Mouse (Mus musculus): ENCODE results near the gene Actr3. TPM values are rescaled to one million over a fixed set of nuclear protein-coding genes. Genes with fewer than 3 reads are reported as not detected.
"Not testable (repeated sequence)": the region's sequence is repeated elsewhere in the genome, so short reads cannot be mapped to it uniquely, and the experiment has no call there.

The Actr3 gene
- polyA plus RNA-seq, 1 experiment from 2014 or later: 142 TPM

GRCm38 (mm10) chr1:125393324-125393723 lies 42.2 kb downstream of the Actr3 start:
- H3K36me3 ChIP-seq: peaks cover 46% of the 10 kb centered on the region
- H3K4me3 ChIP-seq (replicated peaks); H3K27ac ChIP-seq; H3K27me3 ChIP-seq; H3K9me3 ChIP-seq (replicated peaks); H3K4me1 ChIP-seq (replicated peaks); DNase-seq; H3K9ac ChIP-seq; ATAC-seq (ENCODE audit: low read depth); H3K4me2 ChIP-seq: not testable (repeated sequence)
- WGBS (ENCODE audit: insufficient replicate concordance): 78% methylated on average over 5 of the region's 5 CpGs

DNA sequence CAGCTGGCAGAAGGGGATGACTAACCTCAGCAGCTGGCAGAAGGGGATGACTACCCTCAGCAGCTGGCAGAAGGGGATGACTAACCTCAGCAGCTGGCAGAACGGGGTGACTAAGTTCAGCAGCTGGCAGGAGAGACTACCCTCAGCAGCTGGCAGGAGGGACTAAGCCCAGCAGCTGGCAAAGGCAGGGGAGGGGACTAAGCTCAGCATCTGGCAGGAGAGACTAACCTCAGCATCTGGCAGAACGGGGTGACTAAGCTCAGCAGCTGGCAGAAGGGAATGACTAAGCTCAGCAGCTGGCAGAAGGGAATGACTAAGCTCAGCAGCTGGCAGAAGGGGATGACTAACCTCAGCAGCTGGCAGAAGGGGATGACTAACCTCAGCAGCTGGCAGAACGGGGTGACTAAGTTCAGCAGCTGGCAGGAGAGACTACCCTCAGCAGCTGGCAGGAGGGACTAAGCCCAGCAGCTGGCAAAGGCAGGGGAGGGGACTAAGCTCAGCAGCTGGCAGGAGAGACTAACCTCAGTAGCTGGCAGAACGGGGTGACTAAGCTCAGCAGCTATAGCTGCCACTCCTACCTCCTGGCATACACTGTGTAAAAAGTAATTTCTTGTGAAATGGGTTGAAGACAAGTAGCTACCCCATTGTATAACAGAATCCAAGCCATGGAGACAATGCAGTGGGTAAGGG lies 45.3 kb downstream of the Actr3 start:
- not testable (repeated sequence) for H3K9ac ChIP-seq; ATAC-seq (ENCODE audit: low read depth); DNase-seq; H3K9me3 ChIP-seq (replicated peaks); H3K4me3 ChIP-seq (replicated peaks); H3K4me1 ChIP-seq (replicated peaks); H3K27ac ChIP-seq; H3K4me2 ChIP-seq; H3K27me3 ChIP-seq
- 64% methylated on average over 4 of the region's 4 CpGs for WGBS (ENCODE audit: insufficient replicate concordance)
- H3K36me3 ChIP-seq: peaks cover 21% of the 10 kb centered on the region

GRCm38 (mm10) chr1:125389634-125390033 lies 45.9 kb downstream of the Actr3 start:
- not testable (repeated sequence) for H3K27ac ChIP-seq; H3K4me2 ChIP-seq; H3K9me3 ChIP-seq (replicated peaks); H3K4me3 ChIP-seq (replicated peaks); H3K9ac ChIP-seq; H3K27me3 ChIP-seq; ATAC-seq (ENCODE audit: low read depth); DNase-seq; H3K4me1 ChIP-seq (replicated peaks)
- H3K36me3 ChIP-seq: peaks cover 17% of the 10 kb centered on the region
- WGBS (ENCODE audit: insufficient replicate concordance): 59% methylated on average over 1 of the region's 1 CpGs

GRCm38 (mm10) chr1:125388370-125388769 lies 47.2 kb downstream of the Actr3 start:
- Histone ChIP-seq H3K4me2 (no peak overlapping the region), H3K9me3 (replicated peaks) (no peaks in the 10 kb centered on the region), H3K9ac (no peak overlapping the region), H3K27me3 (no peaks in the 10 kb centered on the region), H3K27ac (no peak overlapping the region), H3K4me3 (replicated peaks) (no peak overlapping the region), H3K36me3 (peaks cover 13% of the 10 kb centered on the region), H3K4me1 (replicated peaks) (peaks cover 3% of the 10 kb centered on the region)
- ATAC-seq (ENCODE audit: low read depth) (no peak), DNase-seq (no peak)
- 44% methylated on average over 3 of the region's 3 CpGs for WGBS (ENCODE audit: insufficient replicate concordance)

- no peak for DNase-seq
- Histone ChIP-seq H3K36me3 (peaks cover 5% of the 10 kb centered on the region; the same call in 1 of the 2 replicates), H3K4me2 (no peak overlapping the region), H3K27ac (no peak overlapping the region), H3K9me3 (replicated peaks) (no peaks in the 10 kb centered on the region), H3K4me3 (replicated peaks) (no peak overlapping the region), H3K27me3 (no peaks in the 10 kb centered on the region), H3K4me1 (replicated peaks) (peaks cover 3% of the 10 kb centered on the region), H3K9ac (no peak overlapping the region)
- peak; percentile 40; the same call in 1 of the 2 replicates for ATAC-seq (ENCODE audit: low read depth)
- WGBS (ENCODE audit: insufficient replicate concordance): 63% methylated on average over 7 of the region's 7 CpGs
Observed at GRCm38 (mm10) chr1:125386217-125386616, 49.3 kb downstream of the Actr3 start.

DNA sequence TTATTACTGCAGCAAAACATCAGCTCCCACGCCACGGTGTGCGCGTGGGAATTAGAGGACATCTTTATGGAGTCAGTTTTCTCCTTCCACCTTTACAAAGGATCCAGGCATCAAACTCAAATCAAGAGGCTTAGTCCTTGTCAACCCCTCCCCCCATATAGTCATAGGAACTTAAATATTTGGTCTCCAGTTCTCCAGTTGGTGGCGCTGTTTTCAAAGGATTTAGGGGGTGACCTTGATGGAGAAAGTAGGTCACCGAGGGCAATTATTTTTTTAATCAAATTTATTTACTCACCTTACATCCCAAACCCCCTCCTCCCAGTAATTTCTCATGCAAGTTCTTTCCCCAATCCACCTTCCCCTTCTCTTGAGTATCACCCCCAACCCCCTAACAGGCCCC lies 52.9 kb downstream of the Actr3 start:
- no peaks in the 10 kb centered on the region for H3K36me3 ChIP-seq
- ATAC-seq (ENCODE audit: low read depth): no peak
- no peak overlapping the region for H3K4me3 ChIP-seq (replicated peaks)
- no peak overlapping the region for H3K4me2 ChIP-seq
- no peak overlapping the region for H3K9ac ChIP-seq
- no peak overlapping the region for H3K27ac ChIP-seq
- no peak for DNase-seq
- no peaks in the 10 kb centered on the region for H3K27me3 ChIP-seq
- 49% methylated on average over 6 of the region's 6 CpGs for WGBS (ENCODE audit: insufficient replicate concordance)
- H3K9me3 ChIP-seq (replicated peaks): no peaks in the 10 kb centered on the region
- peaks cover 3% of the 10 kb centered on the region for H3K4me1 ChIP-seq (replicated peaks)

GRCm38 (mm10) chr1:125378889-125379288 lies 56.6 kb downstream of the Actr3 start:
- Histone ChIP-seq H3K4me3 (replicated peaks) (no peak overlapping the region), H3K9ac (no peak overlapping the region), H3K27ac (no peak overlapping the region), H3K4me2 (no peak overlapping the region), H3K27me3 (no peaks in the 10 kb centered on the region), H3K9me3 (replicated peaks) (no peaks in the 10 kb centered on the region), H3K36me3 (no peaks in the 10 kb centered on the region), H3K4me1 (replicated peaks) (no peaks in the 10 kb centered on the region)
- DNase-seq (no peak), ATAC-seq (ENCODE audit: low read depth) (no peak)
- WGBS (ENCODE audit: insufficient replicate concordance): 61% methylated on average over 3 of the region's 3 CpGs

DNA sequence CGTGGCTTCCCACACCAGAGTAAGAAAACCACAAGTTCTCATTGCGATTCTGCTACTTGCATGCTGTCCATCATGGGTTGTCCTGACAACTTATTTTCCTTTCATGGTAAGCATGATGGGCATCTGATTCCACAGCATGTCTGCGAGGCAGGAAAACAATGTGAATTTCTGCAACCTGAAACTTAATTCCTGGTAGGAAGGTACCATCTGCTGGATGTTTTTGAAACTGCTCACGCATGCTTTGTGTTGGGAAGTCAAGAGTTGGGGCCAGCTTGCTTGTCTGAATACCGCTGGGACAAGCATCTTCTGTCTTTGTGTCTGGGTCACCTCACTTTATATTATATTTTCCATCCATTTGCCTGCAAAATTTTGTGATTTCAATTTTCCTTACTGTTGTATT lies 62.7 kb downstream of the Actr3 start:
- H3K4me3 ChIP-seq (replicated peaks): no peak overlapping the region
- no peaks in the 10 kb centered on the region for H3K4me1 ChIP-seq (replicated peaks)
- DNase-seq (no peak), ATAC-seq (ENCODE audit: low read depth) (no peak)
- no peak overlapping the region for H3K9ac ChIP-seq
- no peaks in the 10 kb centered on the region for H3K27me3 ChIP-seq
- H3K36me3 ChIP-seq: no peaks in the 10 kb centered on the region
- no peak overlapping the region for H3K4me2 ChIP-seq
- H3K9me3 ChIP-seq (replicated peaks): no peaks in the 10 kb centered on the region
- 42% methylated on average over 5 of the region's 5 CpGs for WGBS (ENCODE audit: insufficient replicate concordance)
- no peak overlapping the region for H3K27ac ChIP-seq

GRCm38 (mm10) chr1:125370779-125371178 lies 64.7 kb downstream of the Actr3 start:
- WGBS (ENCODE audit: insufficient replicate concordance): 20% methylated on average over 6 of the region's 6 CpGs
- DNase-seq (peak; percentile 40), ATAC-seq (ENCODE audit: low read depth) (peak; percentile 45; the same call in 1 of the 2 replicates)
- no peak overlapping the region for H3K4me2 ChIP-seq
- no peaks in the 10 kb centered on the region for H3K9me3 ChIP-seq (replicated peaks)
- H3K4me3 ChIP-seq (replicated peaks): no peak overlapping the region
- no peaks in the 10 kb centered on the region for H3K27me3 ChIP-seq
- no peak overlapping the region for H3K9ac ChIP-seq
- no peaks in the 10 kb centered on the region for H3K4me1 ChIP-seq (replicated peaks)
- H3K27ac ChIP-seq: no peak overlapping the region
- no peaks in the 10 kb centered on the region for H3K36me3 ChIP-seq

DNA sequence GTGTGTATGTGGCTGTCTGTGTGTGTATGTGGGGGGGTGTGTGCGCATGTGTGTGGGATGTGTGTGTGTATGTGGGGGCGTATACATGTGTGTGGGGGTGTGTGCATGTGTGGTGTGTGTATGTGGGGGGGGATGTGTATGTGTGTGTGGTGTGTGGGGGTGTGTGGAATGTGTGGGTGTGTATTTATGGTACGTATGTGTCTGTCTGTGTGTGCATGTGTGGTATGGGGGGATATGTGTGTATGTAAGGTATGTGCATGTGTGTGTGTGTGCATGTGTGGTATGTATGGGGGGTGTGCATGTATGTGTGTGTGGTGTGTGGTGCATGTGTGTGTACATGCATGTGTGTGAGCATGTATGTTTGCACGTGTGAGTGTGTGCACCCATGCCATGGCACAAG lies 70.0 kb downstream of the Actr3 start:
- no peaks in the 10 kb centered on the region for H3K4me1 ChIP-seq (replicated peaks)
- ATAC-seq (ENCODE audit: low read depth) (no peak), DNase-seq (no peak)
- H3K4me2 ChIP-seq: no peak overlapping the region
- H3K9ac ChIP-seq: no peak overlapping the region
- H3K9me3 ChIP-seq (replicated peaks): no peaks in the 10 kb centered on the region
- no peaks in the 10 kb centered on the region for H3K27me3 ChIP-seq
- WGBS (ENCODE audit: insufficient replicate concordance): 68% methylated on average over 4 of the region's 4 CpGs
- no peak overlapping the region for H3K27ac ChIP-seq
- no peak overlapping the region for H3K4me3 ChIP-seq (replicated peaks)
- H3K36me3 ChIP-seq: no peaks in the 10 kb centered on the region

DNA sequence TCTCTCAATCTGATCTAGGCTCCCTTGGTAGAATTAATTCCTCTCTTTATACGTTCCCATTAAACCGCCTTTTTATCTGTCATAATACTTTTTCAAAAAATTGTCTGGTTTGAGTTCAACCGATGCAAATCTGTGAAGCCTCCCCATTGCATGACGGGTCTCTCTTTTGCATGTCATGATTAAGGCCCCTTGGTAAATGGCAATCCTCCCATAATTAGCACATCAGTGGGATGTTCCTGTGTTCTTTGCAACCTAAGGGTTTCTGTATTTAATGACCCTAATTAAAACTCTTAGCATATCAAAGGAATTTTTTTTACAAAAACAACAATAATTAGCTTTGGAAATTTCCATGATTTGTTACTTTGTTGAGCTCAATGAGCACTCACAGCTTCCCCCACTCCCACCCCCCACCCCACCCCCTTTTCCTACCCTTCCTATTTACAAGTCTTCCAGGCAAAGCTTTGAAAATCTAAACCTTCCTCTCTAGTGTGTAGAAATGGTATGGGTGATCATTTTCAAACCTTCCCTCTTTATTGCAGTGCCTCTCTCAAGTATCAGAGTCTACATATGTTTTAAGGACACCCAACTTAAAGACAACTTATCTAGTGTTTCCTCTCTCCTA lies 84.0 kb downstream of the Actr3 start:
- ATAC-seq (ENCODE audit: low read depth) (no peak), DNase-seq (no peak)
- H3K27me3 ChIP-seq: no peaks in the 10 kb centered on the region
- no peaks in the 10 kb centered on the region for H3K36me3 ChIP-seq
- H3K4me1 ChIP-seq (replicated peaks): no peaks in the 10 kb centered on the region
- H3K9me3 ChIP-seq (replicated peaks): 0 out of 2 replicates have a peak, but pooled peaks cover 8% of the 10 kb centered on the region
- H3K4me2 ChIP-seq: no peak overlapping the region
- no peak overlapping the region for H3K9ac ChIP-seq
- WGBS (ENCODE audit: insufficient replicate concordance): 72% methylated on average over 4 of the region's 4 CpGs
- no peak overlapping the region for H3K4me3 ChIP-seq (replicated peaks)
- no peak overlapping the region for H3K27ac ChIP-seq

DNA sequence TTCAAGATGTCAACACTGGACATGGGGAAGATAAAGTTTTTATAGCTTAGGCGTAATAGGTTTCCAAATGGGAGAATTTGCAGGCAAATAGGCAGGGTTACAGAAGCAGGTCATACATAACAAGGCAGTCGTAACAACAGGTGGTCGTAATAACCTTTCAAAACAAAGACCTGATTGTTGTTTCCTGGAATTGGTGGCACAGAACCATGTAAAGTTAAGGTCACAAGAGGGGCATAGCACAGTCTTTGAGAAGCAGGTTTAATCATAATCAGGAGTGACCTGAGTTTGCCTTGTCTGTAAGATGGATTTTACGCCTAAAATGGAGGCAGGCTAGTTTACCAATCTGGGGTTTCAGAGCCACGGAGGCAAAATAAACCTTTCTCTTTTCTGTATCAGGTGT lies 84.7 kb downstream of the Actr3 start:
- H3K4me3 ChIP-seq (replicated peaks): no peak overlapping the region
- DNase-seq (no peak), ATAC-seq (ENCODE audit: low read depth) (no peak)
- H3K4me2 ChIP-seq: no peak overlapping the region
- no peaks in the 10 kb centered on the region for H3K4me1 ChIP-seq (replicated peaks)
- WGBS (ENCODE audit: insufficient replicate concordance): 67% methylated on average over 5 of the region's 5 CpGs
- H3K36me3 ChIP-seq: no peaks in the 10 kb centered on the region
- no peak overlapping the region for H3K27ac ChIP-seq
- 0 out of 2 replicates have a peak, but pooled peaks cover 8% of the 10 kb centered on the region for H3K9me3 ChIP-seq (replicated peaks)
- no peaks in the 10 kb centered on the region for H3K27me3 ChIP-seq
- H3K9ac ChIP-seq: no peak overlapping the region

Measured in liver, embryonic 13.5 days (tissue).